In the genomic region with DNA sequence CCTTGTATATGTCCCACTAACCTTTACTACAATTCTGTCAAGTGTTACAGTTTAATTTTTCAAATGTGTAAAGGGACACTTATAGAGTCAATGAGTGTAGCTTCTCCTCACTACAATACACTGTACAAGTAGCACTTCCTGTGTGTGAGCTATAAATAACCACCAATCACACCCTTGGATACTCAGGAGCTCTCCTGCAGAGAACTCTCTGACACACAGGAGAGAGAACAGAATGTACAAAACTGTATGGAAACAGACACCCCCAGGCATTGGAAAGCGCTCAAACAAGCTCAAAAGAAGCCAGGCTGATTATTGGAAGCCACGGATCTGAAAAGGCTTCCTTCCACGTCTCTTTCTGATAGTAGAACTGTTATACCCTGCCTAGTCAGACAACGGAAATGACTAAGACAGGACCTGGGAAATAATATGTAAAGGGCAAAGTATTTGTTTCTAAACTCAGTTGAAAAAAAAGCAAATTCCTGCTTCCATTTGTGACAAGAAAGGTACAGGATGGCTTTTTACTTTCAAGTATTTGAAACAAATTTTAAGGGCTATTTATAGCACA, we compare ENCODE assay signal across 12 mouse cellular contexts.
A peak's percentile ranks its signal among the peaks of the same experiment; 100 is the strongest.
DNase-seq lines count a peak whose midpoint lies in the region; ATAC-seq lines count a peak whose summit lies in the region.
"Had no signal": no experiment of that assay in that cellular context is flagged by ENCODE, and none has a peak within 500 bp of the region (broad histone marks: within the 10 kb centered on the region; RNA-seq: fewer than 3 reads in every experiment).

No protein-coding gene starts in this region.

- no peak for ATAC-seq in erythroid progenitor cell, adult 5-6 weeks (replicated peaks; ENCODE audit: low FRiP score, poor library complexity, severe bottlenecking)
- ATAC-seq: intestine, embryonic 15.5 days had no signal

- DNase-seq in gastrocnemius, postnatal 25 days = peak; percentile 5
- DNase-seq in gastrocnemius, postnatal 36 days = no peak
- DNase-seq in thymus, postnatal 0 days (ENCODE audit: low spot score) = peak; percentile 14
- DNase-seq in thymus, postnatal 14 days = no peak
- peak; percentile 58 for DNase-seq in brain, adult 2 months (ENCODE audit: low read depth, low spot score)
- peak; percentile 32 for DNase-seq in telencephalon, adult 2 months (ENCODE audit: low read depth, low spot score)
- no peak for DNase-seq in cerebellum, postnatal 4 days (ENCODE audit: low spot score in 2 of 2)
- DNase-seq: cerebellum, adult 9-10 months; kidney, postnatal 36 days; lung, adult 2 months had no signal

- intact Hi-C loops in gastrocnemius, postnatal 36 days (cut with DNase I) = no loop called here

Comparison
In these comparisons a context has a peak if more than half of its experiments do, and no peak if none do; other contexts are left out.
1. DNase-seq: peak in gastrocnemius, postnatal 25 days (single experiment), thymus, postnatal 0 days (single experiment), brain, adult 2 months (single experiment) and telencephalon, adult 2 months (single experiment); none in gastrocnemius, postnatal 36 days (0 of 2), thymus, postnatal 14 days (single experiment) and cerebellum, postnatal 4 days (0 of 2).